Mouse (Mus musculus) liver, postnatal 0 days (tissue): ENCODE results near the gene Pip4k2b. TPM values are rescaled to one million over a fixed set of nuclear protein-coding genes. Genes with fewer than 3 reads are reported as not detected.

Experiments
- ATAC-seq: fragments of 200-750 bp; cut with Nextera tagmentation; 2 replicates; pipeline ENCODE4 v1.8.0; 2017; ENCODE audit warnings: mild to moderate bottlenecking, moderate library complexity
- DNase-seq: peaks from one replicate; pipeline ENCODE4 v3.0.0-alpha.2; 2016
- H3K27ac ChIP-seq: fragments of 300-500 bp; sonication (generic); 2 replicates; pipeline ENCODE4 v1.5.1; 2014; ENCODE audit warnings: antibody characterized with exemption, moderate library complexity, mild to moderate bottlenecking, low read depth
- H3K27me3 ChIP-seq: fragments of 300-500 bp; sonication (generic); 2 replicates; pipeline ENCODE4 v1.6.1; 2014; ENCODE audit warnings: low read length, control low read depth, mixed read lengths; ENCODE audit not compliant: insufficient read depth
- H3K36me3 ChIP-seq: fragments of 300-500 bp; sonication (generic); replicated peaks from 2 replicates; pipeline ENCODE4 v1.6.1; 2014; ENCODE audit warnings: mild to moderate bottlenecking, control low read depth, low read length, moderate library complexity, mixed read lengths; ENCODE audit not compliant: insufficient read depth
- H3K4me1 ChIP-seq: fragments of 300-500 bp; sonication (generic); 2 replicates; pipeline ENCODE4 v1.6.1; 2014; ENCODE audit warnings: antibody characterized with exemption, mild to moderate bottlenecking, control low read depth; ENCODE audit not compliant: insufficient read depth
- H3K4me2 ChIP-seq: fragments of 300-500 bp; sonication (generic); 2 replicates; pipeline ENCODE4 v1.6.1; 2014; ENCODE audit warnings: low read depth, mild to moderate bottlenecking, low read length, moderate library complexity, mixed read lengths
- H3K4me3 ChIP-seq: fragments of 300-500 bp; sonication (generic); 2 replicates; pipeline ENCODE4 v1.5.1; 2014; ENCODE audit warnings: low read depth, low read length
- H3K9ac ChIP-seq: fragments of 300-500 bp; sonication (generic); replicated peaks from 2 replicates; pipeline ENCODE4 v1.6.1; 2014; ENCODE audit warnings: mild to moderate bottlenecking, moderate library complexity
- H3K9me3 ChIP-seq: fragments of 300-500 bp; sonication (generic); 2 replicates; pipeline ENCODE4 v1.6.1; 2016; ENCODE audit warnings: mild to moderate bottlenecking, control low read depth, low read length, mixed read lengths
- CTCF ChIP-seq: sonication (generic); IDR thresholded peaks from 2 replicates; pipeline ENCODE4 v1.5.1; 2016; ENCODE audit warnings: antibody characterized with exemption, low read depth
- EP300 ChIP-seq: IDR thresholded peaks from 2 replicates; pipeline ENCODE4 v1.6.1; 2016; ENCODE audit warnings: antibody characterized with exemption, low read depth, mild to moderate bottlenecking
- WGBS: fragments of 180-500 bp; shearing (Covaris S2); extraction: QIAGEN DNeasy Blood & Tissue Kit; methylation state at CpG from one replicate; pipeline ENCODE4 v1.1.7; 2014; ENCODE audit not compliant: insufficient replicate concordance; 5-methylcytosine and 5-hydroxymethylcytosine counted together
- polyA plus RNA-seq: library from polyadenylated mRNA; unstranded; fragments of >200 nt; fragmentation: Nextera tagmentation; extraction: Ambion mirVana; gene quantifications from 2 replicates; pipeline ENCODE4 v1.2.1, GENCODE M21; 2015

Gene Pip4k2b
- polyA plus RNA-seq, 1 experiment from 2014 or later: 0.59 TPM

- peaks cover 26% of the 10 kb centered on the region for H3K27me3 ChIP-seq
- H3K9me3 ChIP-seq: no peaks in the 10 kb centered on the region
- H3K9ac ChIP-seq: no peak overlapping the region
- H3K4me2 ChIP-seq: no peak overlapping the region
- H3K36me3 ChIP-seq: peaks cover 9% of the 10 kb centered on the region
- no peak overlapping the region for H3K4me3 ChIP-seq
- H3K27ac ChIP-seq: peak overlapping the region; percentile 44; the same call in 1 of the 2 replicates
- 75% methylated on average over 9 of the region's 9 CpGs for WGBS
- no peak for ATAC-seq
- H3K4me1 ChIP-seq: peaks cover 26% of the 10 kb centered on the region
- no peak for DNase-seq
- TF ChIP-seq EP300 (no peak), CTCF (no peak)
Observed at GRCm38 (mm10) chr11:97695712-97696401, 48.6 kb downstream of the Pip4k2b start.

- TF ChIP-seq EP300 (no peak), CTCF (no peak)
- Histone ChIP-seq H3K4me2 (no peak overlapping the region), H3K4me3 (no peak overlapping the region), H3K36me3 (peaks cover 10% of the 10 kb centered on the region), H3K27ac (peak overlapping the region; percentile 44; the same call in 1 of the 2 replicates), H3K9me3 (no peaks in the 10 kb centered on the region), H3K9ac (no peak overlapping the region), H3K4me1 (peaks cover 21% of the 10 kb centered on the region), H3K27me3 (peaks cover 19% of the 10 kb centered on the region; the same call in 1 of the 2 replicates)
- ATAC-seq: peak; percentile 33
- 77% methylated on average over 17 of the region's 17 CpGs for WGBS
- DNase-seq: no peak
Observed at GRCm38 (mm10) chr11:97694921-97695711, 49.4 kb downstream of the Pip4k2b start.

GRCm38 (mm10) chr11:97694435-97694834, 50.1 kb downstream of the Pip4k2b start:
- Histone ChIP-seq H3K9ac (no peak overlapping the region), H3K27ac (no peak overlapping the region), H3K27me3 (peaks cover 13% of the 10 kb centered on the region; the same call in 1 of the 2 replicates), H3K4me2 (no peak overlapping the region), H3K4me3 (no peak overlapping the region), H3K36me3 (peaks cover 10% of the 10 kb centered on the region), H3K9me3 (no peaks in the 10 kb centered on the region), H3K4me1 (peaks cover 19% of the 10 kb centered on the region)
- TF ChIP-seq CTCF (no peak), EP300 (no peak)
- ATAC-seq (no peak), DNase-seq (no peak)
- WGBS: 68% methylated on average over 4 of the region's 4 CpGs

DNA sequence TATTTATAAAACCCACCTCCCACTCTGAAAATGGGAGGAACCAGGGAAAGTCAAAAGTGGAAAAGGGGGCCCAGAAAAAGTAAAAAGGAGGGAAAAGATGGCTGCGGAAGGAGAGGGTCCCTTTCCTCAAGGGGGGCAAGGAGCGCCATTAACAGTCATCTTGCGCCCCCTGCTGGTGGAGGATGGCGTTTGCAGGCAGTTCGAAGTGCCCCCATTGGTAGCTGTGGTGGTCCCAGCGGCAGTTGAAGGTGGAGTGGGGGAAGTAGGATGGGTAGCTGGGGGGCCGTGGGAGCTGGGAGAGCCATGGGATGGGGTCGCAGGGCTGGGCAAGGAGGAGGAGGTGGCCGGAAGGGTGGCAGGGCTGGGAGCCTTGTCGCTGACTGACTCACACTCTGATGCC, 54.6 kb downstream of the Pip4k2b start:
- ATAC-seq (no peak), DNase-seq (peak; percentile 72)
- Histone ChIP-seq H3K4me3 (no peak overlapping the region), H3K4me1 (peaks cover 16% of the 10 kb centered on the region), H3K4me2 (no peak overlapping the region), H3K27ac (no peak overlapping the region), H3K9ac (no peak overlapping the region), H3K27me3 (no peaks in the 10 kb centered on the region), H3K36me3 (peaks cover 14% of the 10 kb centered on the region), H3K9me3 (no peaks in the 10 kb centered on the region)
- TF ChIP-seq CTCF: peak; percentile 96
- TF ChIP-seq EP300: no peak
- WGBS: 29% methylated on average over 10 of the region's 10 CpGs

GRCm38 (mm10) chr11:97687061-97687460, 57.4 kb downstream of the Pip4k2b start:
- peaks cover 15% of the 10 kb centered on the region for H3K36me3 ChIP-seq
- no peak overlapping the region for H3K27ac ChIP-seq
- H3K27me3 ChIP-seq: no peaks in the 10 kb centered on the region
- H3K4me2 ChIP-seq: peak overlapping the region; percentile 68
- H3K9ac ChIP-seq: 0 out of 2 replicates have a peak overlapping the region, but pooled peaks have one; percentile 23
- no peaks in the 10 kb centered on the region for H3K9me3 ChIP-seq
- TF ChIP-seq CTCF (no peak), EP300 (no peak)
- 86% methylated on average over 3 of the region's 3 CpGs for WGBS
- peaks cover 18% of the 10 kb centered on the region for H3K4me1 ChIP-seq
- DNase-seq: no peak
- no peak overlapping the region for H3K4me3 ChIP-seq
- no peak for ATAC-seq

GRCm38 (mm10) chr11:97686322-97686908, 58.1 kb downstream of the Pip4k2b start:
- Histone ChIP-seq H3K27ac (0 out of 2 replicates have a peak overlapping the region, but pooled peaks have one; percentile 39), H3K9ac (peak overlapping the region; percentile 23)
- 62% methylated on average over 11 of the region's 11 CpGs for whole genome bisulfite sequencing

More at GRCm38 (mm10) chr11:97686322-97686908, 58.1 kb downstream of the Pip4k2b start:
- DNase-seq (no peak), ATAC-seq (no peak)
- TF ChIP-seq EP300: no peak
- no peak for TF ChIP-seq CTCF
- Histone ChIP-seq H3K4me2 (peak overlapping the region; percentile 68), H3K9me3 (no peaks in the 10 kb centered on the region), H3K4me3 (peak overlapping the region; percentile 38), H3K36me3 (peaks cover 17% of the 10 kb centered on the region), H3K27me3 (no peaks in the 10 kb centered on the region), H3K4me1 (peaks cover 18% of the 10 kb centered on the region)
